Mouse (Mus musculus) T-helper 1 cell (primary cell): Measurements from ENCODE around the gene Znrf4.

Experiments used
- in situ Hi-C: fragments of 300-600 bp; cut with MboI, MseI; formaldehyde crosslinking; loops from one replicate; pipeline ENCODE4 v1.15.1; 2025; ENCODE audit warnings: high pct_unique_total_duplicates

The Znrf4 gene

DNA sequence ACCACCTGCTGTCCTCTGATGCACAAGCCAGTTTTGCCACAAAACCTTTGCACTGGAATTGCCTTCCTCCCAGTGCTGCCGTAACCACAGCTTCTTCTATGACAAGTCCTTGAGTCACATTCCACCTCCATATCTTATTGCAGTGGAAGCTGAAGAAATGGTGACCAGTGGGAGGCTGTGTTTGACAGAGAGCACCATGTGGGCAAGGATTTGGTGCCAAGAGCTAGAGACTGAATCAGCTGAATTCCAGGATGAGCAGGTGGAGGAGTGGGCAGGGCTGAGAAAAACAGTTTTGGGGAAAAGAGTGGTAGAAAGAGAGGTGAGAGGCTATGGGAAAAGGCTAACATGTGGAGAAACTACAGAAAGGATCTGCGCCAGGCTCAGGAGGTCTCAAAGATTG is 18.4 kb downstream of the Znrf4 start:
- in situ Hi-C loops, result no loop called here

DNA sequence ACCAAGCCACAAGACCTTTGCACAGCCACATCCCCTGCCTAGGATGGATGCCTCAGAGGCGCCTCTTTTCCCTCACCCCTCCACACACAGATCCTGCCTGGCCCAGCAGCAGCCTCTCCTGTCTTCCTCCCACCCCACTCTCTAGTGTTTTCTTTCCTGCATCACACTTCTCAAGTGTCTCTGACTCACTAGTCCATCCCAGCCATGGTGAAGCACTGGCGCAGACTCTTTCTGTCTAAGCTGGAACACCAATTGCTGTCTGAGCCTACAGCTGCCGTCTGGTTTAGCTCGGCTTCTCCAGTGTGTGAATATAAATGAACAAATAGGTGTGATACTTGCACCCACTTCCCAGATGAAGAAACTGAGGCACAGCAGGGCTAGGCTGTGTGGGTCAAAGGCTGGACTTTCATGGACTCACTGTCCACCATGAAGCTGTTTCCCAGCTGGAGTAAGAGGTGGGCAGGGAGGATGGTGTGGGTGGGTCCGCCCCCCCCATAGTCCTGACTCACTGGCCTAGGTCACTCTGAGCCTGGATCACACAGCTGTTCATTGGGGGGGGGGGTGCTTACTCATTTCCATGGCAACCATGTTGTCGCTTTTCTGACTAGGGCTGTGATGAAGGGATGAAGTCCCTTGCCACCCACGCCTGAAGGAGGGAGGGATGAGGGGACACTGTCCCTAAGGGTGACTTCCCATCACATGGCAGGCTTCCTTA is 21.6 kb downstream of the Znrf4 start:
- in situ Hi-C loops, result no loop called here

DNA sequence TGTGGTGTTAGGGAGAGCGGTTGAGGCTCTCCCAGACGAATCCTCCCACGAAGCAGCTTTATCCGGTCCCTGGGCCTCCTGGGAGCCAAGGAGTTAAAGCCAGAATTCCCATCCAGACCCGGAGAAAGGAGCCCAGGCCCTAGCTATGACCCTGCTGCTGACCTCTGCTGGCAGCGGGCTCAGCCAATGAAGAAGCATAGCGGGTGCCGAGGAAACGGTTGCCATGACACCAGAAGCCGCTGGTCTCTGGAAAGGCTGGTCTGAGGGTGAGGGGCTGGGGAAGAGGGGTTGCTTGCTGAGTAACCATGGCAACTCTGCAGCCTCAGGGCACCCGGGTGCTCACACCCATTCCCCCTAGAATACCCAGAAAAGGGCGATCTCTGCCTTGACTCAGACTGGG is 24.2 kb downstream of the Znrf4 start:
- in situ Hi-C loops, result no loop called here

- in situ Hi-C loops, result no loop called here
Measured at GRCm38 (mm10) chr17:56487441-56487888, 24.8 kb downstream of the Znrf4 start.

- in situ Hi-C loops, result no loop called here
Measured at GRCm38 (mm10) chr17:56485926-56486325, 26.3 kb downstream of the Znrf4 start.

DNA sequence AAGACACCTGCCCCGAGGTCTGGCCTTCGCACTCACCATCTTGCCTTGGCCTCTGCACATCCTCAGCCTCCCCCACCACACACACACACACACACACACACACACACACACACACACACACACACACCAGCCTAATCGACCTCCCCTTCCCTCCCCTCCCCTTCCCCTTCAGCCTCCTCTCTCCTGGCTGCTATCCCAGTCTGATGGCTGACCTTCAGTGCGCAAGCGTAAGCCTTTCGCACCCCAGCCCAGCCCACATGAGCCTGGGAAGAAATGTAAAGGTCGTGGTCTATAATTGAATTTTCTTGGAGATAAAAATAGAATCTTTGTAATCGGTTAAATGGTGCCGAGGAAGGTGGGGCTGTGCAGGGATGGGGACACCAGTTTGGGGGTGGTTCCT is 27.1 kb downstream of the Znrf4 start:
- in situ Hi-C loops, result no loop called here

GRCm38 (mm10) chr17:56482671-56483070 is 29.6 kb downstream of the Znrf4 start:
- in situ Hi-C loops, result no loop called here

GRCm38 (mm10) chr17:56479358-56479757 is 32.9 kb downstream of the Znrf4 start:
- in situ Hi-C loops, result no loop called here

GRCm38 (mm10) chr17:56478191-56478611 is 34.0 kb downstream of the Znrf4 start:
- in situ Hi-C loops, result no loop called here

DNA sequence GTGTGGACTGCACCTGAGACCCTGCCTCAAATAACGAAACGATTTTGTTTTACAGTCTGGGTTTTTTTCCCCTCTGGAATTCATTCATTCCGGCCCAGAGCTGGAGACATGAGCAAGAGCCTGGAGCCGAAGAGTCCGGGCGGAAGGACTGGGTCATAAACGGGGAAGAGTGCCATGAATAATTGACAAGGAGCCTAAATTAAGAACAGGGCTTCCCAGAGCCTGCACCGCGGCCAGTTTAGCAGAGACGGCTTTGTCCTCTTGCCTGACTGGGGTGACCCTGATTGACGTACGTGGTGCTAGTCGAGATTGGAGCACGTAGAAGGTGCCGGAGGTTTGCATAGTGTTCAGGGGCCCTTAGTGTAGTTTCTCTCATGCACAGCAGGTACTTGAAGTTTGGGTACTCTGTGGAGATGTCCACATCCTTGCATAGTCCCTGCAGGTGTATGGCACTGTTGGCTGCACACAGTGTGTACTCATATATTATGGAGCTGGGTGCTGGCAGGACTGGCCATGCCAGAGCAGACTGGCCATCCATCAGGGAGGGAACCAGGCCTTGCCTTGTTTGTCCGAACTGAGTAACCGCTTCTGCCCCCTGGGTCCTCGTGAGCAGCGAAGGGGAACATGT is 34.9 kb downstream of the Znrf4 start:
- in situ Hi-C loops, result no loop called here

DNA sequence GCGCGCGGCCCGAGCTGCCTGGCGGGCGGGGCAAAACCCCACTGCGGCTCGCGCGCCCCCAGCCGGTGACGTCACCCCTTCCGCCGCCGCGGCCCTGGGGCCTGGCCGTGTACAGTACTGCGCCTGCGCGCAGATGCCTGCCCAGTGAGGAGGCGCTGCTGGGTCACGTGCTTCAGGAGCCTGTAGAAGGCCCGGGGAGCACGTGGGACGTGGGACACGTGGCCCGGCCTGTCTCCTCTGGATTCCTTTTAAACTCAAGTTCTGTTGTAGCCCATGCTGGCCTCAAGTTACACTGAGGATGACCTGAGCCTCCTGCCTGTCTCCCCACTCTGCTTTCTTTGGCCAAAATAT is 35.9 kb downstream of the Znrf4 start, which contains the start of gene Ptprs:
Gene Ptprs (minus strand): TSS at position 82 of the 351 bp plus-strand sequence.
- in situ Hi-C loops, result no loop called here

GRCm38 (mm10) chr17:56475584-56476401 is 36.4 kb downstream of the Znrf4 start:
- in situ Hi-C loops, result no loop called here

- in situ Hi-C loops, result no loop called here
Measured at GRCm38 (mm10) chr17:56474831-56475581, 37.2 kb downstream of the Znrf4 start.

GRCm38 (mm10) chr17:56474311-56474830 is 37.9 kb downstream of the Znrf4 start:
- in situ Hi-C loops, result no loop called here

DNA sequence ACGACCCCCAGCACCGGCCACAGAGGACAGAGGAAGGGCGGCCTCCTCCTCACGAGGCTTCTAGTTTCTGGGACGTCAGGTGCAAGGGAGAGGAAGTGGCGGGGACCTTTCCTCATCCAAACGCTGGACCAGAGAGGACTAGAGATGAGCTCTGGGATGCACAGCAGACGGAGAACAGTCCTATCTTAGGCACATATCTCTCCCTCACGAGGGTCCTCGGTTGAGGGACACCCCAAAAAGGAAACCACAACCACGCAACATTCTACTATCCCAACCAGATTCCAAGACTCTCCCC is 38.7 kb downstream of the Znrf4 start:
- in situ Hi-C loops, result no loop called here

DNA sequence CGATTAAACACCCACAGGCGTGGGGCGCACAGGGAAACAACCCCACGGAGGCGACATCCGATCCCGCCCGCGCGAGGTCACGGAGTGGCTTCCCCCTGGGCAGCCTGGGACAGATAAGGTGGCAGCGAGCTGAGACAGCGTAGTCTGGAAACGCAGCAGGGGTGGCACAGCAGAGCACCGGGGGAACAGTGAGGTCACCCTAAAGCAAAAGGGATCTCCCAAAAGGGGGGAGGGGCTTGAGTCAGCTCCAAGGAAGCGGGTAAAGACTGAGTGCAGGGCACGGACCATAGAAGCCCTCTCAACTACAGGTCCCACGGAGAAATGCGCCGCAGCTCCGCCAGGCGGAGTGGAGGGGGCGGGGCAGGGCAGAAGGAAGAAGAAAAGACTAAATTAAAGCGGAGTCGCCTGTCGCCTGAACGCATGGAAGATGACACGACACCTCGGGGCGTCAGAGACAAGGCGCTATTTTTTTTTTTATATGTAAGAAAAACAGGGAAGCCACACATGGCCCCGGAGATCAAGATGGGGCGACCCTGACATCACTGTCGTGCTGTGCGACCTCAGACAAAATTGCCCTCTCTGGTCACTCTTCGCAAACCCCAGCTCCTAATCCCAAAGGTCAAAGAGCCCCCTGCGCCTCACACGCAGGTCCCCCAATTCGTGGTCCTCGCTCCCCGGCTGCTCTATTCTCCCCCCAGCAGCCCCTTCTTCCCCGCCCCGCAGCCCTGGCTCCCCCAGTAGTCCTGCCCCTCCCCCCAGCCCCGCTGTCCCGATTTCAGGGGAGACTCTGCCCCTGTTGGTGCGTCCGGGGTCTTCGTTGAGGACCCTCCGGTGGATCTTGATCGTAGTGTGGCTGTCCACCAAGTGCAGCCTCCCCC is 39.3 kb downstream of the Znrf4 start:
- in situ Hi-C loops, result no loop called here

GRCm38 (mm10) chr17:56472121-56472520 is 40.1 kb downstream of the Znrf4 start:
- in situ Hi-C loops, result no loop called here

DNA sequence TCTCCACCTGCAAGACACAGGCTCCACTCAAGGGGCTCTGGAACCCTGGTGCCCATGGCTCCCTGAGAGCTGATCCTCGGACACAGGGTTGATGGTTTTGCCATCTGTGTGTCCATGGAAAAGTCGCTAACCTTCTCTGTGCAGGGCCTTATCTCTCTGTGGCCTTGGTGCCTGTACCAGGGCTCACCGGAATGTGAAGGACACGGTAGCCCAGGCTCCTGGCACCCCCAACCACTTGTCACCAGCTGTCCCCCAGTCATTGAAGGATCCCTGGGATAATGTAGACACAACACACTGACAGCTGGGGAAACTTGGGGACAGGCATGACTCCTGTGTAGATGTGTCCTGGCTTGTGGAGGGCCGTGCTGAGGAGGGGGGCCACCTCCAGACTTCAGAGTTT is 41.1 kb downstream of the Znrf4 start:
- in situ Hi-C loops, result no loop called here

DNA sequence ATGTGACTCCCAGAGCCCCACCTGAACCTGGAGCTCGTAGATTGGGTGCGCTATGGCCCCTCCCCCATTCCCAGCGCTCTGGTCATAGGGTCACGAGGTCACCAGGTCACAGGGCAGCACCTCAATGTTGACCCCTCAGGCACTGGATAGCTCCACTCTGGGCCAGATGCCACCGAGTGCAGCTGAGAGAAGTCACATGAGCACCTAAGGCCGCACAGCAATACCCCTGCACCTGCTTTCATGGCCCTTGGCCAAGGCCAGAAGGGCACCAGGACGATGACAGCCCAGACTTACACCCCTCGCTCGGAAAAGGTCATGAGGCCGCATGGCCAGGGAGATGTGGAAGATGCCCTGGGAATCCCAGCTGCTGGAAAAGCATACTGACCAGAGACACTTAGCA is 41.7 kb downstream of the Znrf4 start:
- in situ Hi-C loops, result no loop called here

DNA sequence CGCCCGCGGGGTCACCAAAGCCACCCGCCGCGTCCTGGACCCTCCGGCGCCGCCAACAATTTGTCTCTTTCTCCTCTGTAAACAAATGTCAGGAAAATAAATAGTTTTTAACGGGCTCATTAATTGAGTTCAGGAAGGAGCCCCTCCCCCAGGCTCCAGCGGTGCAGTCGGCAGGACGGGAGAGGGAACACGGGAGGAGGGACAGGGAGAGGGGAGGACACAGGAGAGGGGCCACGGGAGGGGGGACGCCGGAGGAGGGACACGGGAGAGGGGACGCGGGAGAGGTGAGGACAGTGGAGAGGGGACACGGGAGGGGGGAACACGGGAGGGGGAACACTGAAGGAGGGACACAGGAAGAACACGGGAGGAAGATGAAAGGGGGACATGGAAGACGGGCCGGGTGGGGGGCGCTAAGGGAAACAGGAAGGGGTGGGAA is 42.2 kb downstream of the Znrf4 start:
- in situ Hi-C loops, result no loop called here

DNA sequence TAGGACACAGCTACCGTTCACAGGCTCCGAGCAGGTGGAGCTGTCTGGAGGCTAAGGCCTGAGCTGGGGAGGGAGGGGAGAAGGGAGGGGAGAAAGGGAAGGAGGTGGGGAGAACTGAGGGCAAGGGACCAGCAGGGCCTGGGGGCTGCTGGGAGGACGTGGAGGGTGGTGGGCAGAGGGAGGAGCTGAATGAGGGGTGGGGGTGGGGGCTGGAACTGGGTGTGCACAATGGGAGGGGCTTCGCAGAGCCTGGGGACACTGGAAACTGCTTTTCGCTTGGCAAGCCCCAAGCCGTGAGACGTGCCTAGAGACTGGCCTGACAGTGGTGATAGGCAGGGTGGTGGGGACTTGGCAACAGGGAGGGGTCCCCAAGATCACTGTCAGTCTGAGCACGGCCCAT is 43.0 kb downstream of the Znrf4 start:
- in situ Hi-C loops, result no loop called here
